Mouse (Mus musculus) bone marrow macrophage, adult 2 months (primary cell): ENCODE results near the gene Hacd3. TPM values are rescaled to one million over a fixed set of nuclear protein-coding genes. Genes with fewer than 3 reads are reported as not detected.
A peak's percentile ranks its signal among the peaks of the same experiment; 100 is the strongest.

ENCODE experiments used
- H3K27ac ChIP-seq: 2 replicates; pipeline ENCODE4 v1.5.1; 2012; ENCODE audit warnings: low read depth, low read length; ENCODE audit not compliant: insufficient read depth
- H3K4me1 ChIP-seq: 2 replicates; pipeline ENCODE4 v1.6.1; 2012; ENCODE audit warnings: low read length; ENCODE audit not compliant: control insufficient read depth, insufficient read depth
- H3K4me3 ChIP-seq: 2 replicates; pipeline ENCODE4 v1.5.1; 2012; ENCODE audit warnings: mild to moderate bottlenecking, low read length, moderate library complexity; ENCODE audit not compliant: insufficient read depth
- CTCF ChIP-seq: IDR thresholded peaks from 2 replicates; pipeline ENCODE4 v1.5.1; 2012; ENCODE audit warnings: low read depth, mild to moderate bottlenecking, low read length, moderate library complexity
- POLR2A ChIP-seq: IDR thresholded peaks from 2 replicates; pipeline ENCODE4 v1.6.1; 2012; ENCODE audit warnings: mild to moderate bottlenecking, low read depth, low read length, borderline replicate concordance
- polyA plus RNA-seq: library from polyadenylated mRNA; stranded (reverse); fragments of >200 nt; gene quantifications from 2 replicates; pipeline ENCODE4 v1.2.4, GENCODE M21; 2012; ENCODE audit not compliant: missing spikeins, insufficient read depth, insufficient read length

The Hacd3 gene
- 27.7 and 29.0 TPM in 2 replicates for polyA plus RNA-seq

DNA sequence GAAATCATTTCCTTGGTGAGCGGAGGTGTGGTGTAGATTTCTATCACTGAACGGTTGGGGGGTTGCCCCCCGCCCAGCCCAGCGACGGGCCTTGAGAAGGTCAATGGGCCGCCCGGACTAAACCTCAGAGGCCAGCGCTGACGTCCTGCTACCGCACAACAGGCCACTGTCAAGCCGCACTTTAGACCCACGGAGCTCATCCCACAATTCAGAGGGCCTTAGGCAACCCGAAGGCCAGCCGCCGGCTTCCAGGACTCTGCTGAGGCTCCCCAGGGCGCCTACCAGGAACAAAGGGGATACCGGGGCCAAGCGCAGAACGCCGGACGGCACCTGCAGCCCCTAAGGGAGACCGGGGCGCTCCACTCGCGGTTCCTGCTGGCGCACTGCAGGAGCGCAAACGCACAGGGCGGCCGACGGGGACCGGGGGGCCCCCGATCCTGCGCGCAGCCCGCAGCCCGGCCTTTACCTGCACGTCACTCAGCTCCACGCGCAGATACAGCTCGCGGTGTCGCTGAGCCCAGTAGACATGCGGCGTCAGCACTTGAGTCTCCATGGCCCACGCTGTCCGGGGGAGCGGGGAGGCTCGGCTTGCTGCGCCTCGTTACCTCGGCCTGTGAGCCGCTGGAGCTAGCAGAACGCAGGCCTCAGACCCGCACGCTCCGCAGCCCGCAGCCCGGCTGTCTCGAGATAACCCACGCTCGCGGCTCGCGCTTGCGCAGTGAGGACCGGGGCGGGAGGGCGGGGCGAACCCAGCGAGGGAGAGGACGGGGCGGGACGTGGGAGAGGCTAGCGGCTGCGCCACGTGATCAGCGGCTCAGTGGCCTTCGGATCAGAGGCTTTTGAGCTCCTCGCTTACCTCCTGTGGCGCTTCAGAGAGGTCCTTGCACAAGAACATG is at the start of gene Hacd3:
TSS of gene Hacd3 (minus strand) at position 703 of the 896 bp plus-strand sequence.
- TF ChIP-seq POLR2A (no peak; the same call in 1 of the 2 replicates), CTCF (no peak)
- Histone ChIP-seq H3K27ac (peak within 1 kb of the TSS; percentile 91), H3K4me3 (peak within 1 kb of the TSS; percentile 98), H3K4me1 (peaks cover 43% of the 10 kb centered on the region)

- H3K4me1 ChIP-seq = peaks cover 12% of the 10 kb centered on the region
- TF ChIP-seq CTCF = no peak
- no peak for TF ChIP-seq POLR2A
- H3K27ac ChIP-seq = no peak overlapping the region
- H3K4me3 ChIP-seq = no peak overlapping the region
Measured at GRCm38 (mm10) chr9:65070587-65070986, 49.1 kb upstream of the Hacd3 start.

GRCm38 (mm10) chr9:65064251-65064650 is 42.8 kb upstream of the Hacd3 start:
- Histone ChIP-seq H3K27ac (no peak overlapping the region), H3K4me3 (no peak overlapping the region), H3K4me1 (no peaks in the 10 kb centered on the region)
- no peak for TF ChIP-seq CTCF
- TF ChIP-seq POLR2A = no peak

- no peaks in the 10 kb centered on the region for H3K4me1 ChIP-seq
- no peak overlapping the region for H3K27ac ChIP-seq
- no peak for TF ChIP-seq CTCF
- no peak for TF ChIP-seq POLR2A
- H3K4me3 ChIP-seq = no peak overlapping the region
Measured at GRCm38 (mm10) chr9:65050981-65051380, 29.5 kb upstream of the Hacd3 start.

- Histone ChIP-seq H3K27ac (no peak overlapping the region), H3K4me1 (no peaks in the 10 kb centered on the region), H3K4me3 (no peak overlapping the region)
- TF ChIP-seq CTCF (no peak), POLR2A (no peak)
Measured at GRCm38 (mm10) chr9:65049422-65049821, 27.9 kb upstream of the Hacd3 start.

DNA sequence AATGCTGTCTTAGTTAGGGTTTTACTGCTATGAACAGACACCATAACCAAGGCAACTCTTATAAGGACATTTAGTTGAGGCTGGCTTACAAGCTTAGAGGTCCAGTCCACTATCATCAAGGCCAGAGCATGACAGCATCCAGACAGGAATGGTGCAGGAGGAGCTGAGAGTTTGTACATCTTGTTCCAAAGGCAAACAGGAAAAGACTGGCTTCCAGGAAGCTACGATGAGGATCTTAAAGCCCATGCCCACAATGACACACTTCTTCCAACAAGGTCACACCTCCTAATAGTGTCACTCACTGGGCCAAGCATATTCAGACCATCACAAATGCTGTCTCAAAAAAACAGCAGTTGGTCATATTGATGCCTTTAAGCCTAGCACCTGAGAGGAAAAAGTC is 25.5 kb upstream of the Hacd3 start:
- TF ChIP-seq CTCF = no peak
- TF ChIP-seq POLR2A = no peak
- H3K4me3 ChIP-seq = no peak overlapping the region
- no peak overlapping the region for H3K27ac ChIP-seq
- H3K4me1 ChIP-seq = 0 out of 2 replicates have a peak, but pooled peaks cover 2% of the 10 kb centered on the region

GRCm38 (mm10) chr9:65041430-65041829 is 19.9 kb upstream of the Hacd3 start:
- no peak overlapping the region for H3K4me3 ChIP-seq
- no peak overlapping the region for H3K27ac ChIP-seq
- TF ChIP-seq CTCF (no peak), POLR2A (no peak)
- H3K4me1 ChIP-seq = peaks cover 6% of the 10 kb centered on the region

DNA sequence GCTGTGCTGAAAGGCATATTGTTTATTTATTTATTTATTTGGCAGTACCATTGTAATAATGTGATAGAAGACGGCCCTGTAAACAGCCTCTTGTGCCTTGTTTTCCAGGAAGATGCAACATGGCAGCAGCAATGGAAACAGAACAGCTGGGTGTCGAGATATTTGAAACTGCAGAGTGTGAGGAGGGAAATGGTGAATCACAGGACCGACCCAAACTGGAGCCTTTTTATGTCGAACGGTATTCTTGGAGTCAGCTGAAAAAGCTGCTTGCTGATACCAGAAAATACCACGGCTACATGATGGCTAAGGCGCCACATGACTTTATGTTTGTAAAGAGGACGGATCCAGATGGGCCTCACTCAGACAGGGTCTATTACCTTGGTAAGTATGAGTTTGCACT is 15.4 kb upstream of the Hacd3 start:
- Histone ChIP-seq H3K27ac (no peak overlapping the region), H3K4me1 (peaks cover 12% of the 10 kb centered on the region), H3K4me3 (no peak overlapping the region)
- TF ChIP-seq CTCF (no peak), POLR2A (no peak)

GRCm38 (mm10) chr9:65036456-65036855 is 15.0 kb upstream of the Hacd3 start:
- Histone ChIP-seq H3K4me1 (peaks cover 14% of the 10 kb centered on the region), H3K4me3 (no peak overlapping the region)
- TF ChIP-seq POLR2A (no peak), CTCF (no peak)

More at GRCm38 (mm10) chr9:65036456-65036855, 15.0 kb upstream of the Hacd3 start:
- no peak overlapping the region for H3K27ac ChIP-seq
